Mouse (Mus musculus) CD4-positive, CD25-positive, alpha-beta regulatory T cell, adult 9 weeks (primary cell): ENCODE measurements around the gene Id4. TPM values are rescaled to one million over a fixed set of nuclear protein-coding genes. Genes with fewer than 3 reads are reported as not detected.

ENCODE experiments used
- polyA plus RNA-seq: library from polyadenylated mRNA; unstranded; fragments of 100-300 nt; shearing (Covaris generic); gene quantifications from one replicate; pipeline ENCODE4 v1.2.1, GENCODE M21; 2017

The Id4 gene
- not detected for polyA plus RNA-seq

DNA sequence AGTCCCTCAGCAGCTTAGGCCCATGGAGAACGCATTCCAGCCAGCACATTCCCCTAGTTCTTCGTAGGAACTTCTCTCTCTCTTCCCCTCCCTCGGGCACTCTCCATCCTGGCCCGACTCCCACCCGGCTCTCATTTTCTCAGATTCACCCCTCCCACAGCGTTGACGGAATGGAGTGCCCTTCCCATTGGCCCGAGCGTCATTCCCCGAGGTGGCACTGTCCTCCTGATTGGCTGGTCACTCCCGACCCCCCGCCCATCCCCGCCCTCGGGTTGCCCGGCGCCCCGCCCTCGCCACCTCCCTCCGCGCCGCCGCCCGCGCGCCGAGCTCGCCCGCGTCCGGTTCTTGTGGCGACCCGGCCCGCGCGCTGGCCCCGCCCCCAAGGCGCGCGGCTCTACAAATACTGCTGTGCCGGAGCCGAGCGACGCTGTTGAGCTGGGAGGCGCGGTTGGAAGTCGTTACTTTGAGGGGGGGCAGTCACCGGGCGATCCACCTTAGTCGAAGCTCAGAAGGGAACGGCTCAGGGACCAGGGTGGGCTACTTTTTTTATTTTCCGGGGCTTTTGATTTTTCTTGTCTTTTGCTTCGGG, at the start of gene Id4:
Gene Id4, plus strand, starts transcription at position 539 of the 589 bp plus-strand sequence.

